24 mouse cellular contexts compared by ENCODE assay signal in genomic region chr12:105678211-105678610, GRCm38 (mm10). TPM values are rescaled to one million over a fixed set of nuclear protein-coding genes. Genes with fewer than 3 reads are reported as not detected.
DNase-seq lines count a peak whose midpoint lies in the region; TF ChIP-seq lines count a peak whose summit lies in the region.
"Had no signal": no experiment of that assay in that cellular context is flagged by ENCODE, and none has a peak within 500 bp of the region (broad histone marks: within the 10 kb centered on the region; RNA-seq: fewer than 3 reads in every experiment).

No protein-coding gene starts in this region.

- TF ChIP-seq CTCF in testis, adult 2 months (IDR thresholded peaks at IDR 0.05; ENCODE audit: control insufficient read depth, insufficient read depth, insufficient replicate concordance, low read depth, low read length) = no peak

- intact Hi-C loops in heart, postnatal 25 days (cut with DNase I) = no loop called here

- no peak overlapping the region for H3K27ac ChIP-seq in testis, adult 2 months (ENCODE audit: control insufficient read depth, insufficient read depth, low read depth, low read length)
- H3K27ac ChIP-seq: embryonic facial prominence, embryonic 12.5 days; embryonic facial prominence, embryonic 15.5 days; hindbrain, embryonic 10.5 days; hindbrain, embryonic 13.5 days; intestine, embryonic 15.5 days had no signal

- no peaks in the 10 kb centered on the region; the same call in 1 of the 2 replicates for H3K4me1 ChIP-seq in testis, adult 2 months (ENCODE audit: control insufficient read depth, insufficient read depth, low read length)

- TF ChIP-seq POLR2A in testis, adult 2 months (IDR thresholded peaks at IDR 0.05; ENCODE audit: control insufficient read depth, low read depth, low read length) = no peak; the same call in 1 of the 2 replicates

- H3K4me3 ChIP-seq in testis, adult 2 months (ENCODE audit: control insufficient read depth, low read depth, low read length) = peak overlapping the region; percentile 49; the same call in 1 of the 2 replicates
- H3K4me3 ChIP-seq: embryonic facial prominence, embryonic 12.5 days; embryonic facial prominence, embryonic 15.5 days; hindbrain, embryonic 10.5 days; hindbrain, embryonic 13.5 days; intestine, embryonic 15.5 days had no signal

- H3K27me3 ChIP-seq in testis, adult 2 months (ENCODE audit: control insufficient read depth, insufficient read depth, low read length) = no peaks in the 10 kb centered on the region
- H3K27me3 ChIP-seq: embryonic facial prominence, embryonic 12.5 days; embryonic facial prominence, embryonic 15.5 days; hindbrain, embryonic 13.5 days; intestine, embryonic 15.5 days had no signal

- no peak for DNase-seq in testis, postnatal 10 days (ENCODE audit: low spot score)
- DNase-seq in ES-CJ7 (ENCODE audit: low read depth, low spot score) (peak; percentile 49), ZHBTc4 (ENCODE audit: low read depth, low spot score) (peak; percentile 50)
- no peak for DNase-seq in layer of hippocampus, adult 11-12 months (ENCODE audit: low spot score)
- no peak for DNase-seq in heart, postnatal 25 days (ENCODE audit: low spot score)
- DNase-seq: adrenal gland, adult 2 months; adrenal gland, postnatal 14 days; cerebellum, adult 11 months; cerebellum, adult 2 months; cerebellum, adult 9-11 months; cerebellum, postnatal 25 days; forebrain, postnatal 0 days; gastrocnemius, postnatal 10 days; gastrocnemius, postnatal 36 days; heart, adult 11 months; heart, postnatal 36 days had no signal

- peaks cover 3% of the 10 kb centered on the region for H3K36me3 ChIP-seq in testis, adult 2 months (ENCODE audit: control insufficient read depth, insufficient read depth, low read length)

RNA-seq across cellular contexts. Expression of gene Gskip, which starts 6.4 kb away (rescaled TPM):
- 9.8 and 10.8 TPM in 2 replicates for polyA plus RNA-seq in testis, adult 2 months (2012; rRNA removed)
- 1 to 10 TPM; 7.0 to 7.6 TPM for total RNA-seq in heart, postnatal 25 days (2021)

RNA-seq across cellular contexts. Expression of gene Atg2b, which starts 6.8 kb away (rescaled TPM):
- 21.9 and 23.2 TPM in 2 replicates for polyA plus RNA-seq in testis, adult 2 months (2012; rRNA removed)
- total RNA-seq in heart, postnatal 25 days (2021) = 10 to 100 TPM; 17.0 to 18.8 TPM

RNA-seq across cellular contexts. Expression of gene Ak7, which starts 27.6 kb away (rescaled TPM):
- polyA plus RNA-seq in testis, adult 2 months (2012; rRNA removed) = 48.1 and 50.5 TPM in 2 replicates
- total RNA-seq in heart, postnatal 25 days (2021) = under 1 TPM in 1 of 2 experiments, not detected in 1; 0.08 TPM
- total RNA-seq: common myeloid progenitor, adult 5-6 weeks; gastrocnemius, postnatal 10 days; gastrocnemius, postnatal 36 days; heart, adult 8-10 months; heart, postnatal 36 days had no signal

Comparison
In these comparisons a context has a peak if more than half of its experiments do, and no peak if none do; other contexts are left out.
1. DNase-seq: peak in ES-CJ7 (single experiment) and ZHBTc4 (single experiment); none in testis, postnatal 10 days (single experiment), layer of hippocampus, adult 11-12 months (single experiment) and heart, postnatal 25 days (single experiment).